Mouse (Mus musculus) embryonic facial prominence, embryonic 12.5 days (tissue): Measurements from ENCODE around the gene Atp8b4. TPM values are rescaled to one million over a fixed set of nuclear protein-coding genes. Genes with fewer than 3 reads are reported as not detected.
"Not testable (repeated sequence)": the region's sequence is repeated elsewhere in the genome, so short reads cannot be mapped to it uniquely, and the experiment has no call there.

Experiments
- ATAC-seq: fragments of 200-750 bp; cut with Nextera tagmentation; 2 replicates; pipeline ENCODE4 v1.8.0; 2017; ENCODE audit not compliant: insufficient number of reproducible peaks, insufficient read depth, low FRiP score, low TSS enrichment
- H3K27ac ChIP-seq: fragments of 300-500 bp; sonication (generic); 2 replicates; pipeline ENCODE4 v1.5.1; 2016; ENCODE audit warnings: mild to moderate bottlenecking
- H3K27me3 ChIP-seq: fragments of 300-500 bp; sonication (generic); 2 replicates; pipeline ENCODE4 v1.6.1; 2016; ENCODE audit warnings: mild to moderate bottlenecking, moderate library complexity
- H3K36me3 ChIP-seq: fragments of 300-500 bp; sonication (generic); 2 replicates; pipeline ENCODE4 v1.6.1; 2016; ENCODE audit warnings: mild to moderate bottlenecking
- H3K4me1 ChIP-seq: fragments of 300-500 bp; sonication (generic); 2 replicates; pipeline ENCODE4 v1.6.1; 2016
- H3K4me2 ChIP-seq: fragments of 300-500 bp; sonication (generic); replicated peaks from 2 replicates; pipeline ENCODE4 v1.6.1; 2016; ENCODE audit warnings: mild to moderate bottlenecking, moderate library complexity
- H3K4me3 ChIP-seq: fragments of 300-500 bp; sonication (generic); 2 replicates; pipeline ENCODE4 v1.5.1; 2016; ENCODE audit warnings: mild to moderate bottlenecking
- H3K9ac ChIP-seq: fragments of 300-500 bp; sonication (generic); 2 replicates; pipeline ENCODE4 v1.6.1; 2016; ENCODE audit warnings: mild to moderate bottlenecking, moderate library complexity
- H3K9me3 ChIP-seq: fragments of 300-500 bp; sonication (generic); 2 replicates; pipeline ENCODE4 v1.6.1; 2016; ENCODE audit warnings: mild to moderate bottlenecking, moderate library complexity
- whole genome bisulfite sequencing: fragments of 180-500 bp; shearing (Covaris S2); methylation state at CpG from one replicate; pipeline ENCODE4 v1.1.7; 2016; 5-methylcytosine and 5-hydroxymethylcytosine counted together
- polyA plus RNA-seq: library from polyadenylated mRNA; unstranded; fragments of >200 nt; fragmentation: Nextera tagmentation; extraction: Ambion mirVana; gene quantifications from 2 replicates; pipeline ENCODE4 v1.2.1, GENCODE M21; 2016

Gene Atp8b4
- polyA plus RNA-seq, result 1.5 and 2.6 TPM in 2 replicates

- Histone ChIP-seq H3K4me1 (no peaks in the 10 kb centered on the region), H3K36me3 (no peaks in the 10 kb centered on the region), H3K27ac (no peak within 1 kb of the TSS), H3K27me3 (no peaks in the 10 kb centered on the region), H3K9me3 (no peaks in the 10 kb centered on the region), H3K4me2 (no peak within 1 kb of the TSS), H3K4me3 (no peak within 1 kb of the TSS), H3K9ac (no peak within 1 kb of the TSS)
- 90% methylated on average over 6 of the region's 6 CpGs for WGBS
- no peak for ATAC-seq
These were observed at the start of gene Atp8b4 for GRCm38 (mm10) chr2:126500521-126500920. Atp8b4 (minus strand) TSS chr2:126500674.

DNA sequence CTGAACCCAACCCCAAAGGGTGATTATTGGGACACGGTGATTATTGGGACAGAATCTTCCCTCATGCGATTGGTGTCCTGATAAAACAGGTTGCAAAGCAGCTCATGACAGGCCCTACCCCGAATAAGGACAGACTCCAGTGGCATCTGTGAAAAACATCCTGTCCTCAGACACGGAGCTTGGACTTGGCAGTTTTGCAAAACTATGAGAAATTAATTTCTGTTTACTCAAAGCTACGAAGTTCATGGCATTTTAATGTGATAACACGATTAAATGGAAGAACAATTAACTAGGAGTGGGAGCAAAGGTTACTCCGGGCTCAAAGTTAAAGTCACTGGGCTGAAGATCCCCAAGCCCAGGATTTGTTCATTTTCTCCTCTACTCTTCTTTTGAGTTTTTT, 49.2 kb upstream of the Atp8b4 start:
- no peak for ATAC-seq
- WGBS, result 85% methylated on average over 7 of the region's 7 CpGs
- no peak overlapping the region for H3K27ac ChIP-seq
- H3K4me2 ChIP-seq, result no peak overlapping the region
- H3K27me3 ChIP-seq, result peaks cover 43% of the 10 kb centered on the region
- no peaks in the 10 kb centered on the region for H3K36me3 ChIP-seq
- H3K9ac ChIP-seq, result no peak overlapping the region
- H3K4me3 ChIP-seq, result no peak overlapping the region
- no peaks in the 10 kb centered on the region for H3K9me3 ChIP-seq
- peaks cover 12% of the 10 kb centered on the region for H3K4me1 ChIP-seq

DNA sequence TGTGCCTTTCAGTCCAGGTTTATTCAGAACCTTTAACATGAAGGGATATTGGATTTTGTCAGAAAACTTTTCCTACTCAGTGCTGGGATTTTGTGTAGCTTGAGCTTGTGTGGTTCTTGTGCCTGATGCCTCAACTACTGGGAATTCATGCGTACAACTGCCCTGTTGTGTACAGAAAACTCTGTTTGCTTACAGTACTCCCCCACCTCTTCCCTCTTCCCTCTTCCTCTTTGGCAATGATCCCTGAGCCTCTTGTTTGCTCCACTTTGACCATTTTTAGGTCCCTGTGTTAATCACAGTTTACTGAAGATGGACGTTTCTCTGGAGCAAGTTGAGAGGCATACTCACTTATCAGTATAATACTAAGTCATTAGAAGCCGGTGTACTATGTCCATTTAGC, 45.9 kb upstream of the Atp8b4 start:
- Histone ChIP-seq H3K4me2 (no peak overlapping the region), H3K27ac (no peak overlapping the region), H3K9ac (no peak overlapping the region), H3K4me1 (no peaks in the 10 kb centered on the region), H3K9me3 (no peaks in the 10 kb centered on the region), H3K27me3 (peaks cover 12% of the 10 kb centered on the region), H3K36me3 (no peaks in the 10 kb centered on the region), H3K4me3 (no peak overlapping the region)
- 80% methylated on average over 3 of the region's 3 CpGs for WGBS
- ATAC-seq, result no peak

- H3K27ac ChIP-seq, result no peak overlapping the region
- no peak overlapping the region for H3K4me3 ChIP-seq
- H3K27me3 ChIP-seq, result peaks cover 4% of the 10 kb centered on the region; the same call in 1 of the 2 replicates
- H3K4me1 ChIP-seq, result no peaks in the 10 kb centered on the region
- H3K9me3 ChIP-seq, result no peaks in the 10 kb centered on the region
- H3K36me3 ChIP-seq, result no peaks in the 10 kb centered on the region
- H3K4me2 ChIP-seq, result no peak overlapping the region
- WGBS, result 75% methylated on average over 5 of the region's 5 CpGs
- H3K9ac ChIP-seq, result no peak overlapping the region
- ATAC-seq, result no peak
These were observed 44.8 kb upstream of the Atp8b4 start for GRCm38 (mm10) chr2:126545297-126545696.

GRCm38 (mm10) chr2:126542211-126542610, 41.7 kb upstream of the Atp8b4 start:
- Histone ChIP-seq H3K4me2 (no peak overlapping the region), H3K4me3 (no peak overlapping the region), H3K36me3 (no peaks in the 10 kb centered on the region), H3K27ac (no peak overlapping the region), H3K27me3 (no peaks in the 10 kb centered on the region), H3K9me3 (no peaks in the 10 kb centered on the region), H3K4me1 (no peaks in the 10 kb centered on the region), H3K9ac (no peak overlapping the region)
- ATAC-seq, result no peak
- WGBS, result 90% methylated on average over 5 of the region's 5 CpGs

GRCm38 (mm10) chr2:126540390-126540925, 40.0 kb upstream of the Atp8b4 start:
- no peaks in the 10 kb centered on the region for H3K36me3 ChIP-seq
- H3K9me3 ChIP-seq, result no peaks in the 10 kb centered on the region
- no peak for ATAC-seq
- WGBS, result 85% methylated on average over 6 of the region's 6 CpGs
- H3K4me1 ChIP-seq, result no peaks in the 10 kb centered on the region
- H3K4me2 ChIP-seq, result no peak overlapping the region
- H3K4me3 ChIP-seq, result no peak overlapping the region
- H3K9ac ChIP-seq, result no peak overlapping the region
- no peak overlapping the region for H3K27ac ChIP-seq
- H3K27me3 ChIP-seq, result no peaks in the 10 kb centered on the region

- H3K27me3 ChIP-seq, result no peaks in the 10 kb centered on the region
- no peak overlapping the region for H3K4me3 ChIP-seq
- H3K9me3 ChIP-seq, result no peaks in the 10 kb centered on the region
- no peak overlapping the region for H3K27ac ChIP-seq
- H3K36me3 ChIP-seq, result no peaks in the 10 kb centered on the region
- no peak overlapping the region for H3K4me2 ChIP-seq
- no peaks in the 10 kb centered on the region for H3K4me1 ChIP-seq
- no peak overlapping the region for H3K9ac ChIP-seq
- no peak for ATAC-seq
These were observed 37.2 kb upstream of the Atp8b4 start for GRCm38 (mm10) chr2:126537654-126538053.

DNA sequence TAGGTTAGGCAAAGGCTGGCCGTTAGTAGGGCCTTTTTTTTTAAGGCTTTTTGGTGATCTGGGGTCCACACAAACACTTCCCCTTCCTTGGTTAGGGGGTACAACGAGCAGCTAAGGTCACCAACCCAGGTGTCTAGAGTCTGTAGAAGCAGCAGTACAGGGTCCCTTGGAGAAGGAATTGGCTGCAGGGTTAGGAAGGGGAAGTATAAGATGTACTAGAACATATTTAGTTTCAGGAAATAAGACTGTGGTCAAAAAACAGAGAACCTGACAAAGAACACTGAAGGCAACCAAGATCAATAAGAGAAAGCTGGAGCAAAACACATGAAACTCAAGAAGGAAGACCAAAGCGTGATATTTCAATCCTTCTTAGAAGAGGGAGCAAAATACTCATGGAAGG, 30.1 kb upstream of the Atp8b4 start:
- Histone ChIP-seq H3K27me3 (no peaks in the 10 kb centered on the region), H3K27ac (no peak overlapping the region), H3K9ac (no peak overlapping the region), H3K36me3 (no peaks in the 10 kb centered on the region), H3K4me1 (no peaks in the 10 kb centered on the region), H3K4me3 (no peak overlapping the region), H3K4me2 (no peak overlapping the region), H3K9me3 (no peaks in the 10 kb centered on the region)
- 85% methylated on average over 3 of the region's 3 CpGs for WGBS
- ATAC-seq, result no peak

GRCm38 (mm10) chr2:126527461-126527860, 27.0 kb upstream of the Atp8b4 start:
- 96% methylated on average over 8 of the region's 8 CpGs for WGBS

DNA sequence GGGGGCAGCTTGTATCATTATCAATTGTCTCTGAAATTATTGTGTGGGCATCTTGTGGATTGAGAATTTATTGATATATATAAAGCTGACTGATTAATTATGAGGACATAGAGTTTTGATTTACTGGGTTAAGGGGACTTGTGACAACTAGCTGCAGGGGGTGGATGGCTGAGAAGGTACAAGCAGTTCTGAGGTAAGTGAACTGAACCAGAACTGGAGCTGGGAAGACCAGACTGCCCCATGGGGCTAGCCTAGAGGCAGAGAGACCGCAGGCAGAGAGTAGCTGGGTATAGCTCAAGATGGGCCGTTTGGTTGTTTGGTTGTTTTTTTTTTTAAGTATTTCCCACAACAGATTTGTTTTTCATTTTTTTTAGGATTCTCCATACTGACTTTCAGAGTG, 23.8 kb upstream of the Atp8b4 start:
- ATAC-seq, result no peak
- Histone ChIP-seq H3K36me3 (no peaks in the 10 kb centered on the region), H3K27ac (no peak overlapping the region), H3K9ac (no peak overlapping the region), H3K27me3 (no peaks in the 10 kb centered on the region), H3K9me3 (no peaks in the 10 kb centered on the region), H3K4me2 (no peak overlapping the region), H3K4me1 (no peaks in the 10 kb centered on the region), H3K4me3 (no peak overlapping the region)
- WGBS, result 77% methylated on average over 2 of the region's 2 CpGs

More at GRCm38 (mm10) chr2:126527461-126527860, 27.0 kb upstream of the Atp8b4 start:
- H3K4me3 ChIP-seq, result no peak overlapping the region
- no peaks in the 10 kb centered on the region for H3K36me3 ChIP-seq
- H3K9ac ChIP-seq, result no peak overlapping the region
- H3K4me1 ChIP-seq, result no peaks in the 10 kb centered on the region
- no peaks in the 10 kb centered on the region for H3K9me3 ChIP-seq
- H3K27ac ChIP-seq, result no peak overlapping the region
- H3K27me3 ChIP-seq, result no peaks in the 10 kb centered on the region
- ATAC-seq, result no peak
- H3K4me2 ChIP-seq, result no peak overlapping the region

DNA sequence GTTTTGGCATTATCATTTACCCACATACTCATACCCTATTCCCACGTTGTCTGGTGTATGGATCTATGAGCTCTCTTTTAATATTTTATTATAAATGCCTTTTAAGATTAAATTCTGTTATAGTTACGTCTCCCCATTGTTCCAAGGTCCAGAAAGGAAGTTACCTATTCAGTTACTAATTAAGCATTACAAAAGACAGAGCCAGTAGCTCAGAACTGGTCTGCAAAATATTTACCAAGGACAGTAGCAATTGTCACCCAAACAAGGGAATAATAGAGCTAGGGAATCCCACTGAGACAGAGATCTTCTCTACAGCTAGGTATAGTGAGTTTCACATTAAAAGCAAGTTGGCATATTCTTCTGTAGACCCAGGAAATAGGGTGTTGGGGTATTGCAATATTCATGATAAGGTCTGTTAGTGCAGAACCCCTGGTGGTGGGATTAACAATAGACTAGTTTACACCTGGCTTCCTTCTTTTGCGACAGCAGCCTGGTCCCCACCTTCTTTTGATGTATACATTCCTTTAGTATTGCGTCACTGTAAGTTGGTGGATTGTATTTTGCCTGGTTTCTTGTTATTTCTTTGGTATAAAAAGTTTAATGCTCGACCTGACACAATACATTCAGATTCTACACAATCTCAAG, 22.7 kb upstream of the Atp8b4 start:
- H3K36me3 ChIP-seq, result not testable (repeated sequence)

GRCm38 (mm10) chr2:126522056-126522455, 21.6 kb upstream of the Atp8b4 start:
- H3K4me2 ChIP-seq, result no peak overlapping the region
- no peak overlapping the region for H3K27ac ChIP-seq
- no peak overlapping the region for H3K4me3 ChIP-seq
- H3K36me3 ChIP-seq, result no peaks in the 10 kb centered on the region
- no peak for ATAC-seq
- no peaks in the 10 kb centered on the region for H3K27me3 ChIP-seq
- H3K9ac ChIP-seq, result no peak overlapping the region
- H3K4me1 ChIP-seq, result no peaks in the 10 kb centered on the region
- H3K9me3 ChIP-seq, result no peaks in the 10 kb centered on the region
- 69% methylated on average over 8 of the region's 8 CpGs for WGBS

More for the DNA sequence above, 22.7 kb upstream of the Atp8b4 start:
- ATAC-seq, H3K4me1 ChIP-seq, H3K27ac ChIP-seq, H3K4me2 ChIP-seq, H3K27me3 ChIP-seq, H3K9me3 ChIP-seq, H3K4me3 ChIP-seq, H3K9ac ChIP-seq: not testable (repeated sequence)
- 64% methylated on average over 5 of the region's 5 CpGs for WGBS
